Mouse (Mus musculus) left cerebral cortex, adult 18-20 months (tissue): ENCODE results near the gene Kcns3. TPM values are rescaled to one million over a fixed set of nuclear protein-coding genes. Genes with fewer than 3 reads are reported as not detected.
"Not testable (repeated sequence)": the region's sequence is repeated elsewhere in the genome, so short reads cannot be mapped to it uniquely, and the experiment has no call there.

ENCODE experiments used
- DNase-seq, 2 experiments: peaks; one replicate each; pipeline ENCODE4 v3.0.0; 2021 to 2022; ENCODE audit warnings: low spot score in 2 of 2, mixed read lengths in 1 of 2
- total RNA-seq, 2 experiments: library from RNA; stranded (reverse); gene quantifications; 2 replicates each; pipeline ENCODE4 v1.2.3; 2021

Kcns3 gene
- total RNA-seq, 2 experiments from 2014 or later: 8.5 to 8.6 TPM

DNA sequence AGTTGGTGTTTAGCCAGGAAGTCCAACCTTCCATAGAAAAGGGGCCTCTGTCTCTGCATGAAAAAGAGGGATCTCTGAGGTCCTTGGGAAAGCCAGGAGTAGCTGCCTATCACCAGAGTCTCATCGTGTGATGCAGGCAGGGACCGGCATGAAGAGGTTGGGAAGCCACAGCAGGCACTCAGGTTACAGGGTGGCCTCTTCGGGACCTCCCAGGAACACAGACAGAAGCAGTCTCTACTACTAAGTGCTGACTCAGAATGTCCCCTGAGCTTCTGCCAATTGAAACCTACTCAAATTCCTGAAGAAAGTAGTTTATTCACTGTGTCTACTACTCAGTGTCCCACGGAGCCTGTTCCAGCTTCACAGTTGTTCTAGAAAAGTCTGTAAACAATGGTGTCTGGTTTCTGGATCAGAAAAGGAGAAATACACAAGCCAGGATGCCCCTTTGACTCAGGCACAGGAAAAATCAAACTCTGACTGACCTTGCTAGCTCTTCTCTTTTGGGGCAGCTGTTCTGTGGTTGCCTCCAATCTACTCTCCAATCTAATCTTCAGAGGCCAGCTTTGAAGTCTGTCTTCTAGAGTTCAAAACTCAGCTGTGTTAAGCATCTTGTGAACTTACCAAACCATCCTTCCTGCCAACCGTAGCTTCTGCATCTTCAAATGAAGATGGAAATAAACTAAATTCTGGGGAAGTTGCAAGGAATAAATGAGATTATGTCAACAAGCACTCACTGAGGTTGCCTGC is 62.1 kb downstream of the Kcns3 start:
- DNase-seq: no peak

GRCm38 (mm10) chr12:11086866-11087265 is 64.0 kb downstream of the Kcns3 start:
- DNase-seq: no peak

DNA sequence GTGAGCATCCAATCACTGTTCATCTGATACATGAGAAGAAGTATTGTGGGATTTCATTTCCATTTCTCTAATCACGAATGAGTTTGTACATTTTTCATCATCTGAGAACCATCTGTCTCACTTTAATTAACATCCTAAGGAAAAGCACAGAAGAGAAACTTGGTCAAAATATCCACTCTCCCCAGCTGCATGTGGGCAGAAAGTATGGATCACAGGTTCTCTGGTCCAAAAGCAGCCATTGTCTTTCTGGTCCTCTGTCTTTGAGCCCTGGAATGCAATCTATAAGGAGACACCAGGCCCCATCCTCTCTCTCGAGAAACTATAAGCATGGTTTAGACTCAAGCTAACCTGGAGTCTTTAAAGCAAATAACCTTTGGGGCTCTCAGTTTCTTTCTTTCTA is 79.8 kb downstream of the Kcns3 start:
- DNase-seq: no peak

- DNase-seq: no peak
These were observed 84.0 kb downstream of the Kcns3 start for GRCm38 (mm10) chr12:11066865-11067264.

DNA sequence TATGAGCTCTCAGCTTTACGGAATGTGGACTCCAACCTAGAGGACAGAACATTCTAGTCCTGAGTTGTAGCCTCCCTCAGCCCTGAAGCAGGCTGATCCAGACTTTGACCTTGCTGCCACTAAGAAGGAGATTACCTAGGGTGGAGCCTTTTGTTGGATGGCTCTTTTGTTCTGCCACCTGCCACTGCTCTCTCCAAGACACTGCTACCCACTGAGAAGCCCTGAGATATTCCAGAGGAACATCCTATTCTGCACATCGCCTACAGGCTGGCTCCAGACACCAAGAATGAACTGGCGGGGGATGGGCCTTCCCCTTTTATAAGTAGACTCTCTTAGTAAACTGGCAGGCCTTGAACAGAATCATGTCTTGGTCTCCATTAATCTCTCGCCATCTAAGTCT is 98.2 kb downstream of the Kcns3 start:
- not testable (repeated sequence) for DNase-seq

- no peak for DNase-seq
These were observed 109.0 kb downstream of the Kcns3 start for GRCm38 (mm10) chr12:11041821-11042220.

Other genes starting within 250 kb of the Kcns3 start
- gene Msgn1, start 57.9 kb upstream of the Kcns3 start, total RNA-seq: not detected
- 1 to 10 TPM; 1.5 to 2.5 TPM for gene Gen1, start 114.7 kb upstream of the Kcns3 start, total RNA-seq
- 10 to 100 TPM; 30.4 to 33.4 TPM for gene Smc6, start 114.8 kb upstream of the Kcns3 start, total RNA-seq